Mouse (Mus musculus) midbrain, embryonic 11.5 days (tissue): ENCODE measurements around the gene Prom2. TPM values are rescaled to one million over a fixed set of nuclear protein-coding genes. Genes with fewer than 3 reads are reported as not detected.

Source experiments
- ATAC-seq: fragments of 200-750 bp; cut with Nextera tagmentation; 2 replicates; pipeline ENCODE4 v1.8.0; 2017; ENCODE audit warnings: moderate TSS enrichment, moderate library complexity; ENCODE audit not compliant: low FRiP score
- DNase-seq: peaks from one replicate; pipeline ENCODE4 v3.0.0; 2015; ENCODE audit warnings: low spot score; ENCODE audit errors: missing footprints
- H3K27ac ChIP-seq: fragments of 300-500 bp; sonication (generic); 2 replicates; pipeline ENCODE4 v1.5.1; 2014; ENCODE audit warnings: low read depth, low read length
- H3K27me3 ChIP-seq: fragments of 300-500 bp; sonication (generic); 2 replicates; pipeline ENCODE4 v1.6.1; 2014; ENCODE audit warnings: mild to moderate bottlenecking, low read length, moderate library complexity, mixed read lengths; ENCODE audit not compliant: control insufficient read depth, insufficient read depth
- H3K36me3 ChIP-seq: fragments of 300-500 bp; sonication (generic); 2 replicates; pipeline ENCODE4 v1.6.1; 2014; ENCODE audit warnings: mild to moderate bottlenecking, low read length, moderate library complexity, mixed read lengths; ENCODE audit not compliant: control insufficient read depth, insufficient read depth
- H3K4me1 ChIP-seq: fragments of 300-500 bp; sonication (generic); 2 replicates; pipeline ENCODE4 v1.6.1; 2014; ENCODE audit warnings: low read length; ENCODE audit not compliant: control insufficient read depth, insufficient read depth
- H3K4me2 ChIP-seq: fragments of 300-500 bp; sonication (generic); 2 replicates; pipeline ENCODE4 v1.6.1; 2014; ENCODE audit warnings: mild to moderate bottlenecking, moderate library complexity
- H3K4me3 ChIP-seq: fragments of 300-500 bp; sonication (generic); 2 replicates; pipeline ENCODE4 v1.5.1; 2014; ENCODE audit warnings: low read depth, low read length
- H3K9ac ChIP-seq: fragments of 300-500 bp; sonication (generic); 2 replicates; pipeline ENCODE4 v1.6.1; 2014; ENCODE audit warnings: low read length
- H3K9me3 ChIP-seq: fragments of 300-500 bp; sonication (generic); 2 replicates; pipeline ENCODE4 v1.6.1; 2016; ENCODE audit warnings: low read length; ENCODE audit not compliant: control insufficient read depth
- WGBS: fragments of 180-500 bp; shearing (Covaris S2); extraction: QIAGEN DNeasy Blood & Tissue Kit; methylation state at CpG from one replicate; pipeline ENCODE4 v1.1.7; 2014; 5-methylcytosine and 5-hydroxymethylcytosine counted together
- polyA plus RNA-seq: library from polyadenylated mRNA; unstranded; fragments of >200 nt; fragmentation: Nextera tagmentation; extraction: Ambion mirVana; gene quantifications from 2 replicates; pipeline ENCODE4 v1.2.1, GENCODE M21; 2014

Prom2 gene
- 0.32 TPM in 1 of 2 replicates, not detected in the other for polyA plus RNA-seq

DNA sequence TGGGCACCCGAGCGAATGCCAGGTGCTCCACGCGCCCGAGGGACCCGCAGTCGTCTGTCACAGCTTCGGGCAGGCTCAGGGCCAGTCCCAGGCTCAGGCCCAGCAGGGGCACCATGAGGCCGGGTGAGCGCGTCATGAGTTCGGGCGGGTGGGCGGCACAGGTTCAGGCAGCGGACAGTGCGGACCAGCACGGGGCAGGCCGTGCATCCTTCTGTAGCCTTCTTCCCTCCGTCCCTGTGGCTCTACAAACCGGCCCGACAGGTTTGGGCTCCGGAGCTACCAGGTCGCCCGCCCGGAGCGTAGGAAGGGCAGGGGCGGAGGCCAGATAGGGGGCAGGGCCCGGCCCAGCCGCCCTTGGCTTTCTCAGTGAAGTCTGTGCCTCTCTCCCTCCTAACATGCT is at the start of gene Prom2:
TSS of gene Prom2 (minus strand) at position 283 of the 400 bp plus-strand sequence.
- no peak for ATAC-seq
- 0 out of 2 replicates have a peak within 1 kb of the TSS, but pooled peaks have one; percentile 7 for H3K4me3 ChIP-seq
- peak within 1 kb of the TSS; percentile 38; the same call in 1 of the 2 replicates for H3K9ac ChIP-seq
- H3K27me3 ChIP-seq, result peaks cover 35% of the 10 kb centered on the region
- no peaks in the 10 kb centered on the region for H3K36me3 ChIP-seq
- H3K9me3 ChIP-seq, result no peaks in the 10 kb centered on the region
- 2% methylated on average over 28 of the region's 29 CpGs for WGBS
- H3K4me2 ChIP-seq, result peak within 1 kb of the TSS; percentile 31
- no peak for DNase-seq
- no peak within 1 kb of the TSS for H3K27ac ChIP-seq
- H3K4me1 ChIP-seq, result peaks cover 5% of the 10 kb centered on the region; the same call in 1 of the 2 replicates

DNA sequence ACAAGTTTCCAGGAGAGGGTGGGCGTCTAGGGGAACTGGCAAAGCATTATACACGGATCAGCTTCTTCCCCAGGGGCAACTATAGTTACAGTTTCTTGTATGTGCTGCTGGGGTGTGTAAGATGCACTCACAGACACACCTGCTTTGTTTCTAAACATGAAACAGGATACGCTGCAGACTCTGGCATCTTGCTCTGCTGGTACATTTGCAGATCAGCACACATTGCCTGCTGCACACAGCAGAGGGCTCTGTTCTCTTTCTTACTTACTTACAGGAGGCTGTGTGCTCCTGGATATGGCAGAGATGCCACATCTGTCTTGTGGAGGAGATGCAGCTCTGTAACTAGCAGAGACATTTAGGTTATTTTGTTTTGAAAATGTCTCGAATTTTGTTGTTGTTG is 49.6 kb upstream of the Prom2 start:
- Histone ChIP-seq H3K27me3 (no peaks in the 10 kb centered on the region), H3K4me3 (no peak overlapping the region), H3K9me3 (no peaks in the 10 kb centered on the region), H3K4me1 (peaks cover 17% of the 10 kb centered on the region), H3K4me2 (no peak overlapping the region), H3K36me3 (peaks cover 5% of the 10 kb centered on the region; the same call in 1 of the 2 replicates), H3K27ac (no peak overlapping the region), H3K9ac (no peak overlapping the region)
- 84% methylated on average over 4 of the region's 4 CpGs for WGBS
- ATAC-seq (no peak), DNase-seq (no peak)

DNA sequence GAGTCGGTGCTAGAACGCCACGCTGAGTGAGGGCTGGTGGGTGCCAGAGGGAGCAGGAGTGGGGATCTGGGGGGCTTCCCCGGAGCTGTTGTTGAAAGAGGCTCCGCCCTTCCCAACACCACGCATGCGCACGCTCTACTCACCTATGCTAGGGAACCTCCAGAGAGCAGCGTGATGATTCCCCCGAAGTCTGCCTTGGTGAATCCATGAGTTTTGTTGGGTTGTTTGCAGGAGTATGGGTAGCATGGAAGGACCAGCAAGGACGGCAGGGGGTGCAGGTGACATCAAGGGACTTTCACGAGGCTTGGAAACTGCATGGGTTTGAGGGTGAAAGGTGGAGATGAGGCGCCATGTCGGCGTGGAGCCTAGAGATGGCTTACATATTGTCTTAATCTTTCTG is 48.9 kb upstream of the Prom2 start:
- ATAC-seq (no peak), DNase-seq (no peak)
- Histone ChIP-seq H3K27ac (no peak overlapping the region), H3K9me3 (no peaks in the 10 kb centered on the region), H3K36me3 (peaks cover 5% of the 10 kb centered on the region; the same call in 1 of the 2 replicates), H3K4me3 (no peak overlapping the region), H3K27me3 (no peaks in the 10 kb centered on the region), H3K4me1 (peaks cover 17% of the 10 kb centered on the region), H3K4me2 (no peak overlapping the region), H3K9ac (no peak overlapping the region)
- 82% methylated on average over 15 of the region's 15 CpGs for WGBS

DNA sequence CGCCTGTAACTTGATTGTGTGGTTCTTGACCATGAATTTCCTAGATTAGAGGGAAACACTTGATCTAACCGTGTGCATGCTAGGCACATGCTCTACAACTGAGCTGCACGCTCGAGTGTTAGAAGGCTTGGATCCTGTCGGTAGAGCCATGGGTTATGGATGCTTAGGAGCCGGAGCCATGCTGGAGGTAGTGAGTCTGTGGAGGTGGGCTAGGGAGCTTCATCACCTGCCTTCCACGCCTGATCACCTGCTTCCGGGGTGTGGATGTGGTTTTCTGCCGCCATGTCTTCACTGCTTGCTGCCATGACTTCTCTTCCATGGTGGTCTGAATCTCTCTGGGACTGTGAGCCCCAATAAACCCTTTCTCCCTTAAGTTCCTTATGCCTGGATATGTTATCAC is 47.6 kb upstream of the Prom2 start:
- Histone ChIP-seq H3K9ac (no peak overlapping the region), H3K27me3 (no peaks in the 10 kb centered on the region), H3K4me3 (no peak overlapping the region), H3K36me3 (no peaks in the 10 kb centered on the region; the same call in 1 of the 2 replicates), H3K27ac (no peak overlapping the region), H3K4me1 (peaks cover 19% of the 10 kb centered on the region), H3K4me2 (no peak overlapping the region), H3K9me3 (no peaks in the 10 kb centered on the region)
- WGBS, result 88% methylated on average over 9 of the region's 9 CpGs
- no peak for ATAC-seq
- no peak for DNase-seq

DNA sequence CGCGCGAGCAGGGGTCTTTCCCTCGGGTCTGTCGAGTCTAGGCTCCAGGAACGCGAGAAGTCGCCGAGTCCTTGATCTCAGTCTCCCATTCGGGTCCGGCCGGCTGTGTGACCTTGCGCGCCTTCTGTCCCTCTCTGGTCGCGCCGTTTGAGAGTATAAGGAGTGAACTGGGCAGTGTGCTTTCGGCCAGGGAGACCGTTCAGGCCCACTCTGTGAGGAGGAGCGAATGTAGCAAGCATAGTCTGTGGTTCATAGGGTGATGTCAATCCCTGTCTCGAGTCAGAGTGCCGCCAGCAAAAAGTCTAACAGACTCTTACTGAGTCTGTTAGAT is 46.2 kb upstream of the Prom2 start:
- no peak for DNase-seq

DNA sequence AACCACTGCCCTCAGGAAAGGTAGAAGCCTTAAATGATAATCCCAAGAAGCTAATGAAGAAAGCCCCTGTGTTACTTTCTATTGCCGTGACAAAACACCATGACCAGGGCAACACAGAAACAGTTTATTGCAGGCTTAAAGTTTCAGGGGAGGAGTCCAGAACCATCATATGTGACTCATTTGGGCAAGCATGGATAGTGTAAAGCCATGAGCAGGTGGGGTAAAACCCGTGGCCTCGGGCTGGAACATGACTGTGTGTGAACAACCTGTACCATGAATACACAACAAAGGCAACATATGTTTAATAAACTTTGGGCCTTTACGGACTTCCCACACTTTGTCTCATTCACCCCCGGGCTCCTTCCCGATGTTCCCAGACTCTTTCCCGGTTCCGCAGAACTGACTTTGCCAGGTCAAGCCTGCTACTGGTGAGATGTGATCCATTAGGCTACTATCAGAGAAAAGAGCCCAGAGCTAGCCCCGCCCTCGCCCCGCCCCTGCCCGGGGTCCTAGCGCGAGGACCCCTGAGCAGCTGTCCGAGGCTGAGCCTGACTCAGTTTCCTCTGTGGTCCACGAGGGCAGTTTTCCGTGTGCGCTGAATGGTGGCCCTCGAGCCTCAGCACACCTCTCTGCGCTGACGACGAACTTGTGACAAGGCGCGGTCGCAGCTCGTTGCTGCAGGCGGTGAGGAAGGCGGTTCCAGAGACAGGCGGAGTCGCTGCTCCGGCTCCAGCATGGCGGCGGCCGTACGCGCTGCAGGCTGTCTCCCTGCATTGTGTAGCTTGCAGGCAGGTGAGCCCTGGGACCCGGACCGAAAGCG is 45.6 kb upstream of the Prom2 start, which contains the start of the genes Zfp661 and Mrps5:
TSS of gene Zfp661 (minus strand) at position 401 of the 820 bp plus-strand sequence.
TSS of gene Mrps5 (plus strand) at position 529 of the 820 bp plus-strand sequence.
- Histone ChIP-seq H3K4me3 (peak within 1 kb of the TSS; percentile 92), H3K27me3 (no peaks in the 10 kb centered on the region), H3K9ac (peak within 1 kb of the TSS; percentile 85), H3K4me2 (peak within 1 kb of the TSS; percentile 67), H3K36me3 (no peaks in the 10 kb centered on the region), H3K27ac (peak within 1 kb of the TSS; percentile 87), H3K4me1 (peaks cover 20% of the 10 kb centered on the region), H3K9me3 (no peaks in the 10 kb centered on the region)
- DNase-seq, result peak; percentile 99
- ATAC-seq, result peak; percentile 88
- 5% methylated on average over 39 of the region's 39 CpGs for WGBS

More for the DNA sequence above, 46.2 kb upstream of the Prom2 start:
- WGBS, result under 1% methylated on average over 22 of the region's 22 CpGs
- Histone ChIP-seq H3K9me3 (no peaks in the 10 kb centered on the region), H3K4me1 (peaks cover 20% of the 10 kb centered on the region), H3K27me3 (no peaks in the 10 kb centered on the region), H3K27ac (peak overlapping the region; percentile 87), H3K4me2 (peak overlapping the region; percentile 67), H3K9ac (peak overlapping the region; percentile 85), H3K4me3 (peak overlapping the region; percentile 92), H3K36me3 (no peaks in the 10 kb centered on the region)
- ATAC-seq, result peak; percentile 45

DNA sequence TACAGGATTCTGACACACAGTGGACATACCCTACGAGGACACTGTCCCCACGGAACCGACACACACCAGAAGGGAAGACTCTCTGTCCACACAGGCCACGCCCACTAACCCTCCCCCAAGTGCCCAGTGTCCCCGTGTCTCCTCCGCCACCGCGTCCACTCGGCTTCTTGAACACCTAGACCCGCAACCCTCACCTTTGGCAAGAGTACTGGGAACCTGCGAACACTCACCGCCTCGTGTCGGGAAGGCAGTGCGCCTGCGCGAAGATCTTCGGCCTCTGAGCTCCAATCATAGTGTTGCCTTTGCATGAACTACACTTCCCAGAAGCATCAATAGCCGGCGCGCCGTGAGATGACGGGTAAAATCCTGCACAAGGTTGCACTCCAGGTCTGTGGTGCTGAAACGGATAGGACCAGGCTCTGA is 43.2 kb upstream of the Prom2 start:
- Histone ChIP-seq H3K4me1 (peaks cover 20% of the 10 kb centered on the region), H3K36me3 (no peaks in the 10 kb centered on the region), H3K4me3 (peak overlapping the region; percentile 60), H3K27me3 (no peaks in the 10 kb centered on the region), H3K27ac (no peak overlapping the region), H3K4me2 (peak overlapping the region; percentile 84), H3K9ac (peak overlapping the region; percentile 74), H3K9me3 (no peaks in the 10 kb centered on the region)
- peak; percentile 98 for DNase-seq
- ATAC-seq, result peak; percentile 85
- WGBS, result under 1% methylated on average over 24 of the region's 24 CpGs

DNA sequence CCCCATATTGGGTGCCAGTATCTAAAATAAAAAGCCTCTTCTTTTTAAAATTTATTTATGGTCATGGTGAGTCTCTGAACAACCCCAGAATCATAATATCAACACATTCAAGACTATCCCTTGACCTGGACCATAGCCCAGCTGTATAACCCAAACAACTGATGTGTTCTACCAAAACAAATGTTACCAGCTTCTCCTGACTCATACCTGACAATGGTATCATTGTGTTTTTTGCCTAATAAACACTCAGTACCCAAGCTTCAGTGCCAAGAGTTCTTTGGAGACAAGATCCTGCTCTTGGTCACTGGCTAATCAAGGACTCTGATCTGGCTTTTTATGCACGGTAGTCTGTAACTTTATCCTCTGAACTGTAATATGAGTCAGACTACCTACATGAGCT is 32.1 kb upstream of the Prom2 start:
- no peak overlapping the region for H3K27ac ChIP-seq
- H3K9ac ChIP-seq, result no peak overlapping the region
- peaks cover 11% of the 10 kb centered on the region for H3K36me3 ChIP-seq
- 0 out of 2 replicates have a peak, but pooled peaks cover 3% of the 10 kb centered on the region for H3K9me3 ChIP-seq
- H3K4me2 ChIP-seq, result no peak overlapping the region
- ATAC-seq (no peak), DNase-seq (no peak)
- H3K4me1 ChIP-seq, result no peaks in the 10 kb centered on the region
- H3K27me3 ChIP-seq, result no peaks in the 10 kb centered on the region
- WGBS, result 82% methylated on average over 1 of the region's 1 CpGs
- no peak overlapping the region for H3K4me3 ChIP-seq
